In the genomic region with DNA sequence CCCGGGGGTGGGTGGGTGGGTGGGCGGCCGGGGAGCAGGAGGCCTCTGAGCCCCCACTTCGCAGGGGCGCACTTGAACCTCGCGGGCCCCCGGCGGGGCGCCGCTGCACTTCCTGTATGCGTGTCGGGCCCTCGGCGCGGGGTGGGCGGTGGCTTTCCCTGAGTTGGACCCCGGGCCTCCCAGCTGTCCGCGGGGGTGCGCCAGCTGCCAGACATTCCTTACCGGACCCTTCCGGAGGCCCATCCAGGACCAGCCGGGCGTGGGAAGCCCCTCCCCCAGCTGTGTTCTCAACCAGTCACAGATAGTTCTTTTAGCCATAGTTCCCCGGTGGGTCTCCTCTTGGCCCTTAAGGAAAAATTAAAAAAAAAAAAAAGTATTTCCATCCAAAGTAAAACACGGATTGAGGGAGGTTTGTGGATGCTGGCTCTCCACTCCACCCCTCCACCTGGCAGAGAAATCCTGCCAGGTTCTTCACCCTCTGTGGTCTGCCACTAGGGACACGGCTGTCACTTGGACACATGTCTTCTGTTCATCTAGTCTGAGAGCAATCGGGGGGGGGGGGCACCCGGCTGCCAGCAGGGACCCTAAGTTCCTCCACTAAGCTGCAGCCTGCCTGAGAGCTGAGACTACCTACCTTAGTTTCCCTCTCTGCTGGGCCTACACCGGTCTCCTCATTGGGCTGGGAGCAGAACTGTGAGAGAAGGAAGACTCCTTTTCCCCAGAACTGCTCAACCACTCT, we compare ENCODE assay signal across 7 mouse cellular contexts. TPM values are rescaled to one million over a fixed set of nuclear protein-coding genes. Genes with fewer than 3 reads are reported as not detected.
DNase-seq lines count a peak whose midpoint lies in the region; ATAC-seq and TF ChIP-seq lines count a peak whose summit lies in the region.

No protein-coding gene starts in this region.

- H3K4me3 ChIP-seq in ES-Bruce4 (ENCODE audit: low read depth, low read length) = peak overlapping the region; percentile 76
- H3K4me3 ChIP-seq in intestine, embryonic 15.5 days (replicated peaks) = peak overlapping the region; percentile 89
- peak overlapping the region; percentile 82 for H3K4me3 ChIP-seq in lung, embryonic 14.5 days (ENCODE audit: low read depth, low read length)

- peak overlapping the region; percentile 89 for H3K9ac ChIP-seq in ES-Bruce4 (ENCODE audit: low read depth, poor library complexity, severe bottlenecking)
- H3K9ac ChIP-seq in intestine, embryonic 15.5 days = peak overlapping the region; percentile 88
- peak overlapping the region; percentile 75 for H3K9ac ChIP-seq in lung, embryonic 14.5 days

- TF ChIP-seq POLR2A in ES-Bruce4 (IDR thresholded peaks at IDR 0.05; ENCODE audit: insufficient read depth, low read length) = no peak

- ATAC-seq in intestine, embryonic 15.5 days = peak; percentile 58
- peak; percentile 82 for ATAC-seq in lung, embryonic 14.5 days (ENCODE audit: insufficient read depth)

- WGBS in intestine, embryonic 15.5 days = 4% methylated on average over 19 of the region's 31 CpGs
- WGBS in lung, embryonic 14.5 days = 3% methylated on average over 30 of the region's 31 CpGs

- no peaks in the 10 kb centered on the region for H3K9me3 ChIP-seq in ES-Bruce4 (replicated peaks; ENCODE audit: control insufficient read depth, insufficient read depth, low read length, poor library complexity, severe bottlenecking)
- H3K9me3 ChIP-seq in intestine, embryonic 15.5 days = no peaks in the 10 kb centered on the region
- no peaks in the 10 kb centered on the region for H3K9me3 ChIP-seq in lung, embryonic 14.5 days (ENCODE audit: low read depth, low read length)

- H3K27ac ChIP-seq in ES-Bruce4 (ENCODE audit: insufficient read depth, low read length) = no peak overlapping the region
- peak overlapping the region; percentile 93 for H3K27ac ChIP-seq in intestine, embryonic 15.5 days
- peak overlapping the region; percentile 91 for H3K27ac ChIP-seq in lung, embryonic 14.5 days (ENCODE audit: low read depth)

- peak; percentile 29 for DNase-seq in adrenal gland, postnatal 25 days
- peak; percentile 66 for DNase-seq in gastrocnemius, postnatal 25 days
- peak; percentile 91 for DNase-seq in lung, embryonic 14.5 days
- DNase-seq in spleen, postnatal 4 days (ENCODE audit: low spot score in 2 of 2) = peak; percentile 50 to 76
- no peak for DNase-seq in left cerebral cortex, adult 9 months (ENCODE audit: low spot score in 2 of 2)

- H3K27me3 ChIP-seq in ES-Bruce4 (ENCODE audit: control insufficient read depth, insufficient read depth, low read length, poor library complexity, severe bottlenecking) = no peaks in the 10 kb centered on the region
- no peaks in the 10 kb centered on the region for H3K27me3 ChIP-seq in intestine, embryonic 15.5 days (replicated peaks)
- no peaks in the 10 kb centered on the region for H3K27me3 ChIP-seq in lung, embryonic 14.5 days (ENCODE audit: insufficient read depth, low read length)

- peak overlapping the region; percentile 75 for H3K4me2 ChIP-seq in intestine, embryonic 15.5 days (replicated peaks)
- H3K4me2 ChIP-seq in lung, embryonic 14.5 days = peak overlapping the region; percentile 87

- no peak for TF ChIP-seq CTCF in ES-Bruce4 (IDR thresholded peaks at IDR 0.05; ENCODE audit: low read depth, low read length)
- TF ChIP-seq CTCF in lung, embryonic 14.5 days (IDR thresholded peaks at IDR 0.05; ENCODE audit: low read depth) = peak; percentile 37

- no peaks in the 10 kb centered on the region for H3K36me3 ChIP-seq in ES-Bruce4 (ENCODE audit: control insufficient read depth, insufficient read depth, low read length, poor library complexity, severe bottlenecking)
- no peaks in the 10 kb centered on the region for H3K36me3 ChIP-seq in intestine, embryonic 15.5 days
- no peaks in the 10 kb centered on the region for H3K36me3 ChIP-seq in lung, embryonic 14.5 days (ENCODE audit: insufficient read depth)

- peaks cover 3% of the 10 kb centered on the region for H3K4me1 ChIP-seq in ES-Bruce4 (ENCODE audit: control insufficient read depth, insufficient read depth, low read length)
- peaks cover 54% of the 10 kb centered on the region for H3K4me1 ChIP-seq in intestine, embryonic 15.5 days (replicated peaks)
- peaks cover 17% of the 10 kb centered on the region for H3K4me1 ChIP-seq in lung, embryonic 14.5 days (ENCODE audit: insufficient read depth)

- TF ChIP-seq EP300 in ES-Bruce4 (IDR thresholded peaks at IDR 0.05; ENCODE audit: insufficient read depth, low read depth, low read length) = no peak

RNA-seq across cellular contexts. Expression of gene Prr5, which starts 12.2 kb away (rescaled TPM):
- polyA plus RNA-seq in ES-Bruce4 (2011; ENCODE audit: insufficient read depth, insufficient read length, low read depth, missing spikeins) = 17.3 and 18.9 TPM in 2 replicates
- 3.7 and 5.0 TPM in 2 replicates for total RNA-seq in adrenal gland, postnatal 25 days (2021)
- 1 to 10 TPM; 3.9 to 4.1 TPM for total RNA-seq in gastrocnemius, postnatal 25 days (2021)
- 65.4 and 71.3 TPM in 2 replicates for polyA plus RNA-seq in intestine, embryonic 15.5 days (2015; fragmentation: Nextera tagmentation; extraction: Ambion mirVana)
- polyA plus RNA-seq in lung, embryonic 14.5 days (2014; fragmentation: Nextera tagmentation; extraction: Ambion mirVana) = 24.5 and 27.8 TPM in 2 replicates

RNA-seq across cellular contexts. Expression of gene Arhgap8, which starts 38.2 kb away (rescaled TPM):
- 41.1 and 43.9 TPM in 2 replicates for polyA plus RNA-seq in ES-Bruce4 (2011; ENCODE audit: insufficient read depth, insufficient read length, low read depth, missing spikeins)
- 0.76 TPM in 1 of 2 replicates, not detected in the other for total RNA-seq in adrenal gland, postnatal 25 days (2021)
- under 1 TPM in 1 of 2 experiments, not detected in 1; 0.83 TPM for total RNA-seq in gastrocnemius, postnatal 25 days (2021)
- polyA plus RNA-seq in intestine, embryonic 15.5 days (2015; fragmentation: Nextera tagmentation; extraction: Ambion mirVana) = 12.5 and 14.1 TPM in 2 replicates
- polyA plus RNA-seq in lung, embryonic 14.5 days (2014; fragmentation: Nextera tagmentation; extraction: Ambion mirVana) = 17.4 and 18.1 TPM in 2 replicates

Comparison
In these comparisons a context has a peak if more than half of its experiments do, and no peak if none do; other contexts are left out.
1. DNase-seq: peak in adrenal gland, postnatal 25 days (single experiment), gastrocnemius, postnatal 25 days (single experiment), lung, embryonic 14.5 days (single experiment) and spleen, postnatal 4 days (2 of 2); none in left cerebral cortex, adult 9 months (0 of 2).
2. Peak in every context shown above with its lines, with median percentiles within 50 percentile points of each other: H3K4me3 ChIP-seq and H3K9ac ChIP-seq.